Mouse (Mus musculus): ENCODE data around the gene Klhl25.
"Not testable (repeated sequence)": the region's sequence is repeated elsewhere in the genome, so short reads cannot be mapped to it uniquely, and the experiment has no call there.

The Klhl25 gene

GRCm38 (mm10) chr7:75846942-75847341 lies 1.2 kb upstream of the Klhl25 start:
- no peak for DNase-seq

GRCm38 (mm10) chr7:75847489-75847888 lies 621 bp upstream of the Klhl25 start:
- no peak for DNase-seq

GRCm38 (mm10) chr7:75848776-75849670 lies 913 bp downstream of the Klhl25 start:
- no peak for DNase-seq

- not testable (repeated sequence) for DNase-seq
These were observed 2.3 kb downstream of the Klhl25 start for GRCm38 (mm10) chr7:75850396-75850795.

GRCm38 (mm10) chr7:75851290-75851689 lies 3.2 kb downstream of the Klhl25 start:
- no peak for DNase-seq

GRCm38 (mm10) chr7:75852363-75852762 lies 4.3 kb downstream of the Klhl25 start:
- DNase-seq: peak in 1 of 2 experiments; percentile 69

GRCm38 (mm10) chr7:75853171-75853830 lies 5.2 kb downstream of the Klhl25 start:
- no peak for DNase-seq

- peak; percentile 77 for DNase-seq
These were observed 6.3 kb downstream of the Klhl25 start for GRCm38 (mm10) chr7:75854231-75854925.

- no peak for DNase-seq
These were observed 6.9 kb downstream of the Klhl25 start for GRCm38 (mm10) chr7:75855028-75855427.

GRCm38 (mm10) chr7:75856259-75856658 lies 8.1 kb downstream of the Klhl25 start:
- DNase-seq: no peak

- DNase-seq: peak; percentile 60 to 62
These were observed 11.7 kb downstream of the Klhl25 start for GRCm38 (mm10) chr7:75859771-75860196.

GRCm38 (mm10) chr7:75861638-75862426 lies 13.7 kb downstream of the Klhl25 start:
- DNase-seq: peak in 1 of 2 experiments; percentile 62

GRCm38 (mm10) chr7:75862427-75862781 lies 14.3 kb downstream of the Klhl25 start:
- not testable (repeated sequence) for DNase-seq

- DNase-seq: not testable (repeated sequence)
These were observed 15.3 kb downstream of the Klhl25 start for GRCm38 (mm10) chr7:75863248-75863911.

GRCm38 (mm10) chr7:75865026-75865425 lies 16.9 kb downstream of the Klhl25 start:
- no peak for DNase-seq

- no peak for DNase-seq
These were observed 18.4 kb downstream of the Klhl25 start for GRCm38 (mm10) chr7:75866557-75866956.

GRCm38 (mm10) chr7:75868687-75869086 lies 20.6 kb downstream of the Klhl25 start:
- DNase-seq: no peak

- DNase-seq: no peak
These were observed 22.4 kb downstream of the Klhl25 start for GRCm38 (mm10) chr7:75870551-75870950.

GRCm38 (mm10) chr7:75872255-75872654 lies 24.1 kb downstream of the Klhl25 start:
- peak in 1 of 2 experiments; percentile 3 for DNase-seq

GRCm38 (mm10) chr7:75872697-75873096 lies 24.6 kb downstream of the Klhl25 start:
- no peak for DNase-seq

GRCm38 (mm10) chr7:75873216-75873615 lies 25.1 kb downstream of the Klhl25 start:
- no peak for DNase-seq

- peak in 1 of 2 experiments; percentile 19 for DNase-seq
These were observed 25.6 kb downstream of the Klhl25 start for GRCm38 (mm10) chr7:75873746-75874145.

All from cerebellum, postnatal 14 days (tissue).